Mouse (Mus musculus) T-cell, adult 2 months (primary cell): ENCODE measurements around the gene Ipo7.
A peak's percentile ranks its signal among the peaks of the same experiment; 100 is the strongest.
"Not testable (repeated sequence)": the region's sequence is repeated elsewhere in the genome, so short reads cannot be mapped to it uniquely, and the experiment has no call there.

Experiments
- DNase-seq: peaks from one replicate; pipeline ENCODE4 v3.0.0; 2022; ENCODE audit warnings: low spot score

The Ipo7 gene

GRCm38 (mm10) chr7:110018117-110018630, at the start of gene Ipo7:
Ipo7 (plus strand) TSS chr7:110018274.
- DNase-seq = peak; percentile 88

- peak; percentile 7 for DNase-seq
Observed at GRCm38 (mm10) chr7:109968924-109969450, 49.1 kb upstream of the Ipo7 start.

- DNase-seq = no peak
Observed at GRCm38 (mm10) chr7:109969542-109969941, 48.5 kb upstream of the Ipo7 start.

GRCm38 (mm10) chr7:109975966-109976715, 41.9 kb upstream of the Ipo7 start:
- DNase-seq = no peak

GRCm38 (mm10) chr7:109977131-109977530, 40.9 kb upstream of the Ipo7 start:
- peak; percentile 15 for DNase-seq

GRCm38 (mm10) chr7:109984608-109985007, 33.5 kb upstream of the Ipo7 start:
- DNase-seq = not testable (repeated sequence)

GRCm38 (mm10) chr7:109985661-109986132, 32.4 kb upstream of the Ipo7 start:
- DNase-seq = peak; percentile 35

- DNase-seq = peak; percentile 99
Observed at GRCm38 (mm10) chr7:109986133-109986669, 31.9 kb upstream of the Ipo7 start.

GRCm38 (mm10) chr7:109986775-109987174, 31.3 kb upstream of the Ipo7 start, which contains the start of gene Tmem41b:
Tmem41b (minus strand) TSS chr7:109986929.
- DNase-seq = peak; percentile 21

GRCm38 (mm10) chr7:109991286-109991685, 26.8 kb upstream of the Ipo7 start:
- no peak for DNase-seq

- DNase-seq = no peak
Observed at GRCm38 (mm10) chr7:109993157-109993959, 24.7 kb upstream of the Ipo7 start.

GRCm38 (mm10) chr7:109998388-109998787, 19.7 kb upstream of the Ipo7 start:
- no peak for DNase-seq

GRCm38 (mm10) chr7:110002092-110002491, 16.0 kb upstream of the Ipo7 start:
- no peak for DNase-seq

GRCm38 (mm10) chr7:110002968-110003367, 15.1 kb upstream of the Ipo7 start:
- no peak for DNase-seq

GRCm38 (mm10) chr7:110005976-110006375, 12.1 kb upstream of the Ipo7 start:
- no peak for DNase-seq

GRCm38 (mm10) chr7:110006471-110007195, 11.4 kb upstream of the Ipo7 start:
- DNase-seq = no peak

- no peak for DNase-seq
Observed at GRCm38 (mm10) chr7:110008513-110008912, 9.6 kb upstream of the Ipo7 start.

GRCm38 (mm10) chr7:110009084-110009483, 9.0 kb upstream of the Ipo7 start:
- DNase-seq = no peak

GRCm38 (mm10) chr7:110011417-110011816, 6.7 kb upstream of the Ipo7 start:
- no peak for DNase-seq

GRCm38 (mm10) chr7:110014272-110014671, 3.8 kb upstream of the Ipo7 start:
- DNase-seq = no peak
